ENCODE assay signal across 8 mouse cellular contexts in the genomic region with DNA sequence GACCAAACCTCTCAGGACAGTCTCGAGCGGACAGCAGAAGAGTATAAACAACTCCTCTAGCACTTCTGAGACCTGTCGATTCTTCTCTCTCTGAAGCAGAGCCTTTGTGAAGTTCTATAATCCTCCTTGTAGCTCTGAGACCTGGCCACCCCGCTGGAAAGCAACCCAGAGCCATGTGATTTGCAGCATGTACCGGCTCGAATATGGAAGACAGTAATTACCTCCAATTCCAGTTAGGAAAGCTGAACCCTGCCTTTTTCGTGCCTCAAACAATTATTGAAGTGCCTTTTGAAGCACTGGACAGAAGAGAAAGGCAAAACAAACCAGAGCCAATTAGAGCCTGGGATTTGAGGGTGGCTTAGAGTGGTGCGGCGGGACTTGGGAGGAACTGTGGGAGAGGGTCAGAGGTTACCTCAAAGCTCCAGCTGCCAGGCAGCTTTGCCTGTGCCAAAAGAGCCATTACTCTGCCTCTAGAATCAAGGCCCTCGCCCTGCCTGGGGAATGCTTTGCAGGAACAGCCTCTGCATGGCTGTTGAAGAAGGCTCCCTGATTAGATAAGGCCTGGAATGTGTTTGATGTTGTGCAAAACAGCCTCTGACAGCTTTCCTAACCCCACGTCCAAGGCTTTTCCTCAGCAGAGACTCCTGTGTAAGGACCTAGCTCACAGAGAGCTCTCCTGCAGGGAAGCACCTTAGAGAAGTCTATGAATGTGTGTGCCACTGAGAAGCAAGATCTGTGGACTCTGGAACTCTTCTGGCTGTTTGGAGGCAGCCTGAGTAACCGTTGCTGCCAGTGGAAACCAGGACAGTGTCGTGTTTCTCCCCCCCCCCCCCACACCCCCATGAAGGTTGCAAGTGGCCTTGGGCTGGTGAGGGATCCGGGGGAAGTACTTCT.
A peak's percentile ranks its signal among the peaks of the same experiment; 100 is the strongest.
DNase-seq lines count a peak whose midpoint lies in the region; TF ChIP-seq lines count a peak whose summit lies in the region.

No protein-coding gene starts in this region.

- no peak for TF ChIP-seq CTCF in gastrocnemius, adult 2 months (IDR thresholded peaks at IDR 0.05)
- TF ChIP-seq CTCF in heart, adult 2 months (IDR thresholded peaks at IDR 0.05) = no peak
- TF ChIP-seq CTCF in lung, adult 2 months (IDR thresholded peaks at IDR 0.05; ENCODE audit: insufficient read depth, low read length) = no peak
- no peak for TF ChIP-seq CTCF in small intestine, adult 2 months (IDR thresholded peaks at IDR 0.05; ENCODE audit: extremely low read depth, insufficient read length, insufficient replicate concordance, low read depth, low read length)

- peaks cover 23% of the 10 kb centered on the region for H3K4me1 ChIP-seq in heart, adult 2 months (ENCODE audit: control insufficient read depth, insufficient read depth, low read length)
- H3K4me1 ChIP-seq in lung, adult 2 months (ENCODE audit: control insufficient read depth, insufficient read depth, low read length) = peaks cover 17% of the 10 kb centered on the region
- peaks cover 32% of the 10 kb centered on the region; the same call in 1 of the 2 replicates for H3K4me1 ChIP-seq in small intestine, adult 2 months (ENCODE audit: control insufficient read depth, insufficient read depth, insufficient read length, low read length)

- intact Hi-C loops in gastrocnemius, adult 2 months (cut with DNase I) = no loop called here
- intact Hi-C loops in heart, adult 2 months (cut with DNase I) = no loop called here

- H3K36me3 ChIP-seq in heart, adult 2 months (ENCODE audit: control insufficient read depth, insufficient read depth, low read length) = peaks cover 5% of the 10 kb centered on the region
- H3K36me3 ChIP-seq in small intestine, adult 2 months (ENCODE audit: control insufficient read depth, insufficient read depth, low read length) = no peaks in the 10 kb centered on the region

- H3K4me3 ChIP-seq in gastrocnemius, adult 2 months = no peak overlapping the region
- no peak overlapping the region for H3K4me3 ChIP-seq in heart, adult 2 months
- H3K4me3 ChIP-seq in lung, adult 2 months (replicated peaks; ENCODE audit: extremely low read depth, low read depth, low read length) = no peak overlapping the region
- no peak overlapping the region for H3K4me3 ChIP-seq in small intestine, adult 2 months (ENCODE audit: low read depth, low read length)

- no peaks in the 10 kb centered on the region for H3K27me3 ChIP-seq in heart, adult 2 months (ENCODE audit: control insufficient read depth, insufficient read depth, low read length)
- no peaks in the 10 kb centered on the region for H3K27me3 ChIP-seq in small intestine, adult 2 months (ENCODE audit: control insufficient read depth, insufficient read depth, low read length)

- peak; percentile 65 for DNase-seq in gastrocnemius, adult 2 months
- DNase-seq in gastrocnemius, postnatal 4 days (ENCODE audit: low spot score in 2 of 2) = no peak
- DNase-seq in heart, adult 2 months = peak; percentile 62 to 84
- peak; percentile 64 for DNase-seq in kidney, adult 11 months
- peak; percentile 61 for DNase-seq in lung, adult 2 months
- DNase-seq in right cerebral cortex, postnatal 36 days (ENCODE audit: low spot score in 2 of 2) = no peak
- DNase-seq in thymus, postnatal 10 days (ENCODE audit: low spot score in 2 of 2) = no peak

- H3K79me2 ChIP-seq in heart, adult 2 months (replicated peaks; ENCODE audit: control insufficient read depth, insufficient read depth, low read length) = no peaks in the 10 kb centered on the region

- TF ChIP-seq POLR2A in heart, adult 2 months (IDR thresholded peaks at IDR 0.05; ENCODE audit: insufficient read depth, low read depth, low read length) = no peak
- no peak for TF ChIP-seq POLR2A in lung, adult 2 months (IDR thresholded peaks at IDR 0.05; ENCODE audit: borderline replicate concordance, extremely low read depth, low read depth, low read length)
- no peak for TF ChIP-seq POLR2A in small intestine, adult 2 months (IDR thresholded peaks at IDR 0.05; ENCODE audit: low read depth, low read length)

- TF ChIP-seq EP300 in heart, adult 2 months (IDR thresholded peaks at IDR 0.05; ENCODE audit: insufficient read depth, low read depth, low read length) = peak; percentile 51; the same call in 1 of the 2 replicates

- H3K27ac ChIP-seq in gastrocnemius, adult 2 months = peak overlapping the region; percentile 83
- peak overlapping the region; percentile 69 for H3K27ac ChIP-seq in heart, adult 2 months
- H3K27ac ChIP-seq in small intestine, adult 2 months (ENCODE audit: insufficient read depth, low read depth, low read length) = peak overlapping the region; percentile 71

- 0 out of 2 replicates have a peak overlapping the region, but pooled peaks have one; percentile 2 for H3K9ac ChIP-seq in heart, adult 2 months (ENCODE audit: low read depth, low read length)

- 34% methylated on average over 14 of the region's 14 CpGs for WGBS in heart, adult 2 months
- WGBS in lung, adult 2 months = 42% methylated on average over 14 of the region's 14 CpGs
- WGBS in small intestine, adult 2 months = 17% methylated on average over 14 of the region's 14 CpGs

Comparison
In these comparisons a context has a peak if more than half of its experiments do, and no peak if none do; other contexts are left out.
1. DNase-seq: peak in gastrocnemius, adult 2 months (single experiment), heart, adult 2 months (2 of 2), kidney, adult 11 months (single experiment) and lung, adult 2 months (single experiment); none in gastrocnemius, postnatal 4 days (0 of 2), right cerebral cortex, postnatal 36 days (0 of 2) and thymus, postnatal 10 days (0 of 2).
2. Peak in every context shown above with its lines, with median percentiles within 50 percentile points of each other: H3K27ac ChIP-seq.